Mouse (Mus musculus): ENCODE results near the gene Rcn3. TPM values are rescaled to one million over a fixed set of nuclear protein-coding genes. Genes with fewer than 3 reads are reported as not detected.
A peak's percentile ranks its signal among the peaks of the same experiment; 100 is the strongest.

Rcn3 gene
- total and polyA plus RNA-seq, 3 experiments: 24.6 to 64.5 (median 27.9) TPM

DNA sequence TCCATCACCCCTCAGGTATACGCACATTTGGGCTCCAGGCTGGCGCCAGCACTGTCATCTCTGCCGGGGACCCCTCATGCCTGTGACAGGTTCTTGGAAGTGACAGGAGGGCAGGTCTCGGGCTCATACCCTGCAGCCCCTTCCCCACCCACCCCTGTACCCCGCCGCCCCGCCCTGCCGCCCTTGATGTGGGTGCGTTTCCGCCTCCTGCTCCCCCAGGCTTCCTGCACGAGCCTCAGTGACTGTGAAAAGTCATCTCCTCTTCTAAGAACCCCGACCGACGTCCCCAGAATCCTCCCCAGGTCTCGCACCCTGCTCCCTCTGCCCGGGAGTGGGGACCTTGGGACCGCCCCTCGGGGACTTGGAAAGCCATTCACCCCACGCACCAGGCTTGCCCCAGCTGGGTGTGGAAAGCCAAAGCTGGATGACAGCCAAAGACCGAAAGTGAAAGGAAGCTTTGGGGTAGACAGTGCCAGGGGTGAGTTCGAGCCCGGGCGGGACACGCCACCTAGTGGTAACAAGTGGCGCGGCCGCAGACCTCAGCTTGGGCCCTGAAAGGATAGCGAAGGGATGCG, 44.1 kb upstream of the Rcn3 start, which contains the start of the genes Gm45713 and Flt3l:
Gm45713 (minus strand) TSS at position 239 of the 575 bp plus-strand sequence.
Flt3l (minus strand) TSS at position 440 of the 575 bp plus-strand sequence.
- DNase-seq: peak; percentile 94 to 95
- intact Hi-C loops (cut with DNase I): loop anchor here (1.0 to 5.0 kb wide), 2 partner anchors 56 to 154 kb away; no protein-coding TSS in a partner anchor
- Histone ChIP-seq H3K4me1 (ENCODE audit: control insufficient read depth, insufficient read depth, low read length) (peaks cover 4% of the 10 kb centered on the region; the same call in 1 of the 2 replicates), H3K4me3 (peak within 1 kb of the TSS; percentile 69), H3K27ac (peak within 1 kb of the TSS; percentile 96), H3K79me2 (replicated peaks; ENCODE audit: control insufficient read depth, insufficient read depth, low read length) (no peaks in the 10 kb centered on the region), H3K36me3 (ENCODE audit: control insufficient read depth, insufficient read depth, low read length) (no peaks in the 10 kb centered on the region), H3K27me3 (ENCODE audit: control insufficient read depth, insufficient read depth, low read length) (no peaks in the 10 kb centered on the region), H3K9ac (ENCODE audit: low read depth, low read length) (peak within 1 kb of the TSS; percentile 78)
- TF ChIP-seq POLR2A (IDR thresholded peaks at IDR 0.05; ENCODE audit: insufficient read depth, low read depth, low read length) (peak; percentile 59), EP300 (IDR thresholded peaks at IDR 0.05; ENCODE audit: insufficient read depth, low read depth, low read length) (peak; percentile 87; the same call in 1 of the 2 replicates), CTCF (IDR thresholded peaks at IDR 0.05) (no peak)
- WGBS: 2% methylated on average over 28 of the region's 29 CpGs

DNA sequence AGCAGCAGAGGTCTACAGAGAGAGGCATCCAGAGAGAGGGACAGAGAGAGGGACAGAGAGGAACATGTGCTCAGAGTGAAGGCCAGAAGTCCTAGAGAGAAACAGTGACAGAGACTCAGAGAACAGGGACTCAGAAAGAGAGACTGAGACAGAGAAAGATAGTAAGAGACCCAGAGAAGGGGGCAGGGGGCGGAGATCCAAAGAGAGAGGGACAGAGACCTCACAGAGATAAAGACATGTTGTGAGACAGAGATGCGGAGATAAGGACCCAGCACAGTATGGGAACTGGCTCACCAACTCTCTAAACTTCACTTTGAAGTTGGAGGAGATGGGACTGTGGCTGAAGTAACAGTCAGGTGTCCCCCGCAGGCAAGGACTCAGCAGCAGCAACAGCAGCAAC, 43.3 kb upstream of the Rcn3 start:
- peaks cover 4% of the 10 kb centered on the region; the same call in 1 of the 2 replicates for H3K4me1 ChIP-seq (ENCODE audit: control insufficient read depth, insufficient read depth, low read length)
- intact Hi-C loops (cut with DNase I): loop anchor here (5.0 kb wide), 1 partner anchor 153 kb away; no protein-coding TSS in a partner anchor
- 74% methylated on average over 3 of the region's 3 CpGs for WGBS
- no peaks in the 10 kb centered on the region for H3K36me3 ChIP-seq (ENCODE audit: control insufficient read depth, insufficient read depth, low read length)
- peak overlapping the region; percentile 39 for H3K9ac ChIP-seq (ENCODE audit: low read depth, low read length)
- H3K79me2 ChIP-seq (replicated peaks; ENCODE audit: control insufficient read depth, insufficient read depth, low read length): no peaks in the 10 kb centered on the region
- DNase-seq: no peak
- H3K27ac ChIP-seq: peak overlapping the region; percentile 96
- H3K4me3 ChIP-seq: peak overlapping the region; percentile 69
- no peaks in the 10 kb centered on the region for H3K27me3 ChIP-seq (ENCODE audit: control insufficient read depth, insufficient read depth, low read length)
- TF ChIP-seq EP300 (IDR thresholded peaks at IDR 0.05; ENCODE audit: insufficient read depth, low read depth, low read length) (no peak), POLR2A (IDR thresholded peaks at IDR 0.05; ENCODE audit: insufficient read depth, low read depth, low read length) (no peak), CTCF (IDR thresholded peaks at IDR 0.05) (no peak)

DNA sequence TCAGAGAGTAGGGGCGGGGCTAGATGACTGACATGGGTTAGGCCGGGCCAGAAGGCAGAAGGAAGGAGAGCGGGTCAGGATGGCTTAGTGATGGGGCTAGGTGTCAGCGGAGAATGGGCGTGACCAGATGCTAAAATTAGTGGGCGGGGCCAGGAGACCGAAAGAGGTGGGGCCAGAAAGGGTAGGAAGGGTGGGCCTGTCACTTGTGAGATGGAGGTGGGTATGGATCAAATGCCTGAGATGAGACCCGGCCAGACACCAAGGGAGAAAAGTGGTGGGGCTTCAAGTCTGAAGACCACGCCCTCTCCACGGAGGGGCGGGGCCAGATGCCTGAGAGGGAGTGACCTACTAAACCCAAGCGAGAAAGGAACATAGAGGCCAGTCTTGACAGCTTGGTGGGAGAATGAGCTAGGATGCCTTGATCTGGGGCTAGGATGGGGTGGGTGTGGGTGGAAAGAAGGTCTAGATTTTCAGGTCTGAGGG, 42.6 kb upstream of the Rcn3 start:
- Histone ChIP-seq H3K9ac (ENCODE audit: low read depth, low read length) (no peak overlapping the region), H3K79me2 (replicated peaks; ENCODE audit: control insufficient read depth, insufficient read depth, low read length) (no peaks in the 10 kb centered on the region), H3K27ac (no peak overlapping the region), H3K4me3 (no peak overlapping the region), H3K27me3 (ENCODE audit: control insufficient read depth, insufficient read depth, low read length) (no peaks in the 10 kb centered on the region), H3K36me3 (ENCODE audit: control insufficient read depth, insufficient read depth, low read length) (no peaks in the 10 kb centered on the region), H3K4me1 (ENCODE audit: control insufficient read depth, insufficient read depth, low read length) (peaks cover 4% of the 10 kb centered on the region; the same call in 1 of the 2 replicates)
- peak in 1 of 2 experiments; percentile 49 for DNase-seq
- WGBS: 37% methylated on average over 12 of the region's 12 CpGs
- no peak for TF ChIP-seq CTCF (IDR thresholded peaks at IDR 0.05)
- intact Hi-C loops (cut with DNase I): loop anchor here (5.0 kb wide), 1 partner anchor 152 kb away; no protein-coding TSS in a partner anchor

DNA sequence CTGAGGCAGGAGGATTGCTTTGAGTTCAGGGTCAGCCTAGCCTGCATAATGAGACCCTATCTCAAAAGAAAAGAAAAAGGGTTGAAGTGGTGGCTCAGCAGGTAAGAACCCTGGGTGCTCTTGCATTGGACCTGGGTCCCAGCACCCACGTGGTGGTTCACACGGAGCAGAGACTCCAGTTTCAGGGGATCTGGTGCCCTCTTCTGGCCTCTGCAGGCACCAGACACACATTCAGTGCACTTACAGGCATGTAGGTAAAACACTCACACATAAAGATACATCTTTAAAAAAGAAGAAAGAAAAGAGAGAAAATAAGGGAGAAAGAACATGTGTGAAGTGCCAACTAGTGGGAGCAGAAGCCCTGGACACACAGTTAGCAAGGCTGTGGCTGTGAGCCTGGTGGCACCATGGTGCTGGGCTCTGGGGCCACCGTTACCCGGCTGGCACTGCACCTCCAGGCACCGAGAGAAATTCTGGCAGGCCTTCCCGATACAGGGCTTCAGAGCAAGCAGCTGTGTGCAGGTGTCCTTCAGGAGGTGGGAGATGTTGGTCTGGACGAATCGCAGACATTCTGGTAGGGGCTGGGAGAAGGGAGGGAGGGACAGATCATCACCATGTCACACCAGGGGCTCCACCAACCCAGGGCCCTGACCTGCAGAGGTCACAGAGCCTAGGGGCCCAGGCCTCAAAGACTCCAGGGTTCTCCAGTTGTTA, 41.6 kb upstream of the Rcn3 start:
- no peak overlapping the region for H3K4me3 ChIP-seq
- no peak overlapping the region for H3K9ac ChIP-seq (ENCODE audit: low read depth, low read length)
- DNase-seq: no peak
- TF ChIP-seq POLR2A (IDR thresholded peaks at IDR 0.05; ENCODE audit: insufficient read depth, low read depth, low read length): no peak
- peak; percentile 52 for TF ChIP-seq CTCF (IDR thresholded peaks at IDR 0.05)
- no peak for TF ChIP-seq EP300 (IDR thresholded peaks at IDR 0.05; ENCODE audit: insufficient read depth, low read depth, low read length)
- intact Hi-C loops (cut with DNase I): no loop called here
- no peaks in the 10 kb centered on the region for H3K27me3 ChIP-seq (ENCODE audit: control insufficient read depth, insufficient read depth, low read length)
- H3K79me2 ChIP-seq (replicated peaks; ENCODE audit: control insufficient read depth, insufficient read depth, low read length): no peaks in the 10 kb centered on the region
- WGBS: 86% methylated on average over 8 of the region's 8 CpGs
- H3K4me1 ChIP-seq (ENCODE audit: control insufficient read depth, insufficient read depth, low read length): peaks cover 5% of the 10 kb centered on the region; the same call in 1 of the 2 replicates
- H3K27ac ChIP-seq: no peak overlapping the region
- no peaks in the 10 kb centered on the region for H3K36me3 ChIP-seq (ENCODE audit: control insufficient read depth, insufficient read depth, low read length)

DNA sequence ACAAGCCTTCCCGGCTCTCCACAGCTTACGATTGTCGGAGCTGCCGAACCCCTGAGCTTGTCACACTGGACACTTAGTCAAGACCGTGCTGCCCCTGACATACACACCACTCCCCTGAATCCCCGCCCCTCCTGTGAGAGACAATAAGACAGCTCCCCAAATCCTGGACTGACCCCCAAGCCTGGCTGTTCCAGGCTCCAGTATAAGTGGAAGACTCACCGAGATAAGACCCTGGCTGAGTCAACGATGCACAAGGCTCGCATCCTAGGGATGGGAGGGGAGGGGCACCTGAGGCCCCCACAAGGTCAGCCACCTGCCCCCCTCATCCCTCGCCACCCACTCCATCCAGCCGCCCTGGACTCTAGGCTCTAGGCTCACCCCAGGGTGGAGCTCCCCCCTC, 39.8 kb upstream of the Rcn3 start:
- peaks cover 5% of the 10 kb centered on the region; the same call in 1 of the 2 replicates for H3K4me1 ChIP-seq (ENCODE audit: control insufficient read depth, insufficient read depth, low read length)
- no peak for TF ChIP-seq EP300 (IDR thresholded peaks at IDR 0.05; ENCODE audit: insufficient read depth, low read depth, low read length)
- TF ChIP-seq CTCF (IDR thresholded peaks at IDR 0.05): no peak
- no peak for TF ChIP-seq POLR2A (IDR thresholded peaks at IDR 0.05; ENCODE audit: insufficient read depth, low read depth, low read length)
- WGBS: 81% methylated on average over 11 of the region's 11 CpGs
- no peak for DNase-seq
- H3K27ac ChIP-seq: no peak overlapping the region
- no peak overlapping the region for H3K9ac ChIP-seq (ENCODE audit: low read depth, low read length)
- no peaks in the 10 kb centered on the region for H3K27me3 ChIP-seq (ENCODE audit: control insufficient read depth, insufficient read depth, low read length)
- no peak overlapping the region for H3K4me3 ChIP-seq
- peaks cover 7% of the 10 kb centered on the region for H3K36me3 ChIP-seq (ENCODE audit: control insufficient read depth, insufficient read depth, low read length)
- H3K79me2 ChIP-seq (replicated peaks; ENCODE audit: control insufficient read depth, insufficient read depth, low read length): no peaks in the 10 kb centered on the region; the same call in 1 of the 2 replicates
- intact Hi-C loops (cut with DNase I): no loop called here

Data from heart, adult 2 months (tissue).